Mouse (Mus musculus): ENCODE data around the gene Srgap3. TPM values are rescaled to one million over a fixed set of nuclear protein-coding genes. Genes with fewer than 3 reads are reported as not detected.

Srgap3 gene
- total RNA-seq, 1 experiment: 3.3 TPM

DNA sequence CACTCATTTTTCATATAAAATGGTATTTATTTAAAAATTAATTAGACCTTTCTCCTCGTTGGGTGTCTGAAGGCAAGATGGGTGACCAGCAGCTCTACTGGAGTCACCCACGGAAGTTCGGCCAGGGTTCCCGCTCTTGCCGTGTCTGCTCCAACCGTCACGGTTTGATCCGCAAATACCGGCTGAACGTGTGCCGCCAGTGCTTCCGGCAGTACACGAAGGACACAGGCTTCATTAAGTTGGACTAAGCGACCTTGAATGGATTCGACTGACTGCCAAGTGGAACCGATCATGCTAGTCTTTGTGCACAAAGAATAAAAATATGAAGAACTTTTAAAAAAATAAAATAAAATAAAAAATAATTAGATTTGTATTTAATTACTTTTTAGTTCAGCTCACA is 29.1 kb upstream of the Srgap3 start:
- H3K9me3 ChIP-seq (ENCODE audit: control insufficient read depth, insufficient read depth, low read depth, low read length): no peaks in the 10 kb centered on the region
- no peak overlapping the region for H3K9ac ChIP-seq (ENCODE audit: insufficient read depth, low read depth, low read length, poor library complexity, severe bottlenecking)
- DNase-seq (ENCODE audit: low read depth, low spot score): no peak
- in situ Hi-C loops (cut with MboI; ENCODE audit: low sequenced_read_pairs in 2 of 2, unreplicated experiment in 2 of 2): no loop called here
- no peaks in the 10 kb centered on the region for H3K36me3 ChIP-seq (ENCODE audit: control insufficient read depth, insufficient read depth, low read length, poor library complexity, severe bottlenecking)
- no peak overlapping the region for H3K27ac ChIP-seq (ENCODE audit: insufficient read depth, low read depth, low read length, poor library complexity, severe bottlenecking)
- H3K4me1 ChIP-seq (ENCODE audit: control insufficient read depth in 2 of 2, insufficient read depth in 2 of 2, low read length in 2 of 2, poor library complexity in 1 of 2): peaks cover 0 to 16% of the 10 kb centered on the region in 2 experiments; a peak in 2 of 4 replicates
- H3K4me3 ChIP-seq (ENCODE audit: insufficient read depth in 1 of 2, low read depth in 1 of 2, low read length in 2 of 2, poor library complexity in 1 of 2, severe bottlenecking in 1 of 2): no peak overlapping the region
- no peak for TF ChIP-seq ZNF384 (IDR thresholded peaks at IDR 0.05; ENCODE audit: low read depth, low read length)
- no peak for TF ChIP-seq HCFC1 (IDR thresholded peaks at IDR 0.05; ENCODE audit: borderline replicate concordance, insufficient read depth, low read length)
- no peak for TF ChIP-seq CHD2 (IDR thresholded peaks at IDR 0.05; ENCODE audit: low read depth, low read length)
- no peak for TF ChIP-seq ZC3H11A (IDR thresholded peaks at IDR 0.05; ENCODE audit: borderline replicate concordance, low read depth, low read length)
- no peak for TF ChIP-seq MAFK (IDR thresholded peaks at IDR 0.05; ENCODE audit: insufficient read depth, low read depth, low read length)

DNA sequence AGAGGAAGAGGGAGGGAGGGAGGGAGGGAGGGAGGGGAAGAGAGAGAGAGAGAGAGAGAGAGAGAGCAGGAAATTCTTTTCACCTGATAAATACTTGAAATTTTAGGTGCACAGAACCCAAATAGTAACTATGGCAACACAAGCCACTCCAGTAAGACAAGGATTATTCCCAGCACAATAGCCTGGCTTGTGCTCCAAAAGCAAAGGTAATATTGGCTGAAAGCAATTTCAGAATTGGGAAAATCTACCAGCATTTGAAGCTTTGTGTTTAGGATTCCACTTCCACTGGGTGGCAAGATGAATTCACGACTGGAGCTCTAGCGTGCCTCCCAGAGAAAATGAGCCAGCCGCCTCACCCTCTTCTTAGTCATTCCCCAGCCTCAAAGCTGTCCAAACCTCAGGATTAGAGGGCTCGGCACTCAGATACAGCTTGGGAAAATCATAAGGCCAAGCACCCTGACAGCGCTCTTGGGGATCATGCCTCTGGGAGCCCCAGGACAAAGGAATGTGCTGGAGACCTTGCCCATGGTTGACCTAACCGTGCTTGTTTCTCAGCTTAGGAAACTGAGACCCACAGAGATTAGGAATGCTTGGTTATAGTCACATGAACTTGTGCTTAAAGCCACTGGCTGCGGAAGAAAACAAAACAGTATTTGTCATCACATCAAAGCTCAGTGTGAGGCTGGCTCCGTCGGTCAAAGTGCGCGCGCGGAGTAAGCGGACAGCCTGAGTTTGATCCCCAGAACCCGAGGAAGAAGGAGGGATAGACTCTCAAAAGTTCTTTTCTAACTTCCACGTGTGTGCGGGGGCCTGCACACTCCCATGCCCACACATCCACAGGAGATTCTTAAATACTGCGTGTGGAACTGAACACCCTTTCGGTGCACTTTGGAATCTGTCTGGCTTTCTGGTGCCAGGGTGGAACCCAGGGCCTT is 27.0 kb upstream of the Srgap3 start:
- Histone ChIP-seq H3K4me1 (ENCODE audit: control insufficient read depth in 2 of 2, insufficient read depth in 2 of 2, low read length in 2 of 2, poor library complexity in 1 of 2) (peaks cover 2 to 23% of the 10 kb centered on the region in 2 experiments), H3K36me3 (ENCODE audit: control insufficient read depth, insufficient read depth, low read length, poor library complexity, severe bottlenecking) (no peaks in the 10 kb centered on the region), H3K9ac (ENCODE audit: insufficient read depth, low read depth, low read length, poor library complexity, severe bottlenecking) (no peak overlapping the region), H3K9me3 (ENCODE audit: control insufficient read depth, insufficient read depth, low read depth, low read length) (no peaks in the 10 kb centered on the region), H3K27ac (ENCODE audit: insufficient read depth, low read depth, low read length, poor library complexity, severe bottlenecking) (no peak overlapping the region), H3K4me3 (ENCODE audit: insufficient read depth in 1 of 2, low read depth in 1 of 2, low read length in 2 of 2, poor library complexity in 1 of 2, severe bottlenecking in 1 of 2) (peak overlapping the region in 1 of 2 experiments; percentile 44; a peak in 1 of 4 replicates)
- in situ Hi-C loops (cut with MboI; ENCODE audit: low sequenced_read_pairs in 2 of 2, unreplicated experiment in 2 of 2): no loop called here
- TF ChIP-seq CHD2 (IDR thresholded peaks at IDR 0.05; ENCODE audit: low read depth, low read length) (no peak), ZC3H11A (IDR thresholded peaks at IDR 0.05; ENCODE audit: borderline replicate concordance, low read depth, low read length) (no peak), ZNF384 (IDR thresholded peaks at IDR 0.05; ENCODE audit: low read depth, low read length) (no peak), MAFK (IDR thresholded peaks at IDR 0.05; ENCODE audit: insufficient read depth, low read depth, low read length) (no peak), HCFC1 (IDR thresholded peaks at IDR 0.05; ENCODE audit: borderline replicate concordance, insufficient read depth, low read length) (no peak)
- no peak for DNase-seq (ENCODE audit: low read depth, low spot score)

DNA sequence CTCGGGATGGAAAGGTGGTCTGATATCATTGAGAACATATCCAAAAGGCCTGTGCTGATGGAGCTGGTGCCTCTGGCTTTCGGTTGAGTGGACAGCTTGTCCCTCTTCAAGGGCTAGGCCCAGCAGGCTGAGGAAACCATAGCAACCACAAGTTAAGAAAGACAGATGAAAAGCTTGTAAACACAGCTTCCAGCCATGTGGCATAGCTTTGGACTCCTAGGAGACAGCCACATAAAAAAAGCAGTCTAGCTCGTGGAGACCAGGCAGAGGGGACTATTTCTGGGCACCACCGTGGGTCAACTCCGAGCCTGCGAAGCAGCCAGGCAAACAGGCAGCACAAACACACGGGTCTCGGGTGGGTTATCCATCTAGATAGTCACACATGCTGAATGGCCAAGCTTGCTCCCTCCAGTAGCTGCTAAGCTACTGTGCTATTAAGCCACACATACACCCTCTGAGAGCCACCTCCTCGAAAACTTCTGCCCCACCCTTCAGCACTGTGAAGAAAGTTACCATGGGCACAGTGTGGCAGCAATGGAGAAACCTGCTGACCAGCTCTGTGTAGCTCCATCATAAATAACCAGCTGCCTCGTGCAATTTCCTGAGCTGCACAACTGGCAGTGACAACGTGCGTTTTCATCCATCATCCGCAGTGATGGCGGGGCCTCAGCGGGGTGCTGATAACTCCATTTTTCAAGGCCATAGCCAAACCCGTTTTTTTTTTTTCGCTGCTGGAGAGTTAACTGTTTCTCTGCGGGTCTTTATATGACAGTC is 26.0 kb upstream of the Srgap3 start:
- H3K9ac ChIP-seq (ENCODE audit: insufficient read depth, low read depth, low read length, poor library complexity, severe bottlenecking): no peak overlapping the region
- H3K9me3 ChIP-seq (ENCODE audit: control insufficient read depth, insufficient read depth, low read depth, low read length): no peaks in the 10 kb centered on the region
- H3K4me3 ChIP-seq (ENCODE audit: insufficient read depth in 1 of 2, low read depth in 1 of 2, low read length in 2 of 2, poor library complexity in 1 of 2, severe bottlenecking in 1 of 2): no peak overlapping the region
- in situ Hi-C loops (cut with MboI; ENCODE audit: low sequenced_read_pairs in 2 of 2, unreplicated experiment in 2 of 2): no loop called here
- DNase-seq (ENCODE audit: low read depth, low spot score): no peak
- H3K4me1 ChIP-seq (ENCODE audit: control insufficient read depth in 2 of 2, insufficient read depth in 2 of 2, low read length in 2 of 2, poor library complexity in 1 of 2): peaks cover 2 to 23% of the 10 kb centered on the region in 2 experiments
- H3K36me3 ChIP-seq (ENCODE audit: control insufficient read depth, insufficient read depth, low read length, poor library complexity, severe bottlenecking): no peaks in the 10 kb centered on the region
- H3K27ac ChIP-seq (ENCODE audit: insufficient read depth, low read depth, low read length, poor library complexity, severe bottlenecking): no peak overlapping the region
- TF ChIP-seq ZNF384 (IDR thresholded peaks at IDR 0.05; ENCODE audit: low read depth, low read length) (0 out of 2 replicates have a peak, but pooled peaks have one; percentile 37), MAFK (IDR thresholded peaks at IDR 0.05; ENCODE audit: insufficient read depth, low read depth, low read length) (no peak)

DNA sequence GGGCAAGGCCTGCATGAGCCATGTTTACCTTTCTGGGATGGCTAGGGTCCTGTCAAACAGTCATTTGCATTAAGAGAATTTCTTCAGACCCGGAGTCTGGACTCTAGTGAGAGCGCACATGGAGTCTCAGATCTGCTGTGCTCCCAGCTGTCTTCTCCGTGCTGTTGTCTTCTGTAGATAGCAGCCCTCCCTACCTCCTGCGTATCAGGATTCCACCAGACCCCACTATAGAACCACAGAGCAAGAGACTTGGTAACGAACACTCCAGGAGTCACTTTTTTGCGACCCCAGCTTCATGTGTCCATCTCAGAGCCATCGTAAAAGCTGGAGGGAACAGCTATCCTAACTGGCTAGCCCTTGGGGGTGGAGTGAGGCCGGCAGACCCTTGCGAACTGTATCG is 25.1 kb upstream of the Srgap3 start:
- no peak overlapping the region for H3K4me3 ChIP-seq (ENCODE audit: insufficient read depth in 1 of 2, low read depth in 1 of 2, low read length in 2 of 2, poor library complexity in 1 of 2, severe bottlenecking in 1 of 2)
- peak overlapping the region; percentile 23; the same call in 1 of the 2 replicates for H3K27ac ChIP-seq (ENCODE audit: insufficient read depth, low read depth, low read length, poor library complexity, severe bottlenecking)
- no peak for DNase-seq (ENCODE audit: low read depth, low spot score)
- no peak overlapping the region for H3K9ac ChIP-seq (ENCODE audit: insufficient read depth, low read depth, low read length, poor library complexity, severe bottlenecking)
- in situ Hi-C loops (cut with MboI; ENCODE audit: low sequenced_read_pairs in 2 of 2, unreplicated experiment in 2 of 2): no loop called here
- peaks cover 2 to 23% of the 10 kb centered on the region in 2 experiments for H3K4me1 ChIP-seq (ENCODE audit: control insufficient read depth in 2 of 2, insufficient read depth in 2 of 2, low read length in 2 of 2, poor library complexity in 1 of 2)
- TF ChIP-seq ZC3H11A (IDR thresholded peaks at IDR 0.05; ENCODE audit: borderline replicate concordance, low read depth, low read length): no peak
- TF ChIP-seq HCFC1 (IDR thresholded peaks at IDR 0.05; ENCODE audit: borderline replicate concordance, insufficient read depth, low read length): no peak
- no peak for TF ChIP-seq ZNF384 (IDR thresholded peaks at IDR 0.05; ENCODE audit: low read depth, low read length)
- H3K36me3 ChIP-seq (ENCODE audit: control insufficient read depth, insufficient read depth, low read length, poor library complexity, severe bottlenecking): no peaks in the 10 kb centered on the region
- no peaks in the 10 kb centered on the region for H3K9me3 ChIP-seq (ENCODE audit: control insufficient read depth, insufficient read depth, low read depth, low read length)
